Mouse (Mus musculus) left cerebral cortex, adult 9 months (tissue): ENCODE data around the gene Urod.

Experiments used
- DNase-seq, 2 experiments: peaks; one replicate each; pipeline ENCODE4 v3.0.0; 2022; ENCODE audit warnings: low spot score in 2 of 2

Gene Urod

GRCm38 (mm10) chr4:116993672-116994621 is at the start of gene Urod:
TSS of gene Urod (minus strand) at chr4:116994413.
- DNase-seq: peak; percentile 90 to 96

- DNase-seq: peak in 1 of 2 experiments; percentile 8
Observed at GRCm38 (mm10) chr4:117041283-117041721, 47.1 kb upstream of the Urod start.

DNA sequence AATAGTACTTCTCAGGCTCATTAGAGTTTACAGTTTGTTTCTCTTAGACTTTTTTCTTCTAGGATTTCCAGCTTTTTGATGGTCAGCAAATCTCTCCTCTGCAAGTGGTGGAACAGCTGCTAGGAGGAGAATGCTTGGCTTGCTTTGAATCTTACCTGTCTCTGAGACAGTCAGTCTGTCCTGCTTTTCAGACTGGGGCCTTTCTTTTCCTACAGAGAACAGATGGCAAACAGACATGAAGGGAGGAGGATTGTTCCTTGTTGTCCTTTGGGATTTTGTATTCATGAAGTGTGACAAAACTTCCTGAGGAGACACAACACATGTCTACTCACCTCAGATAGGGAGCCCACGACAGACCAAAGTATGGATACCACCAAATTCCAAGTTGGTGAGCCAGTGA is 46.6 kb upstream of the Urod start:
- DNase-seq: no peak

DNA sequence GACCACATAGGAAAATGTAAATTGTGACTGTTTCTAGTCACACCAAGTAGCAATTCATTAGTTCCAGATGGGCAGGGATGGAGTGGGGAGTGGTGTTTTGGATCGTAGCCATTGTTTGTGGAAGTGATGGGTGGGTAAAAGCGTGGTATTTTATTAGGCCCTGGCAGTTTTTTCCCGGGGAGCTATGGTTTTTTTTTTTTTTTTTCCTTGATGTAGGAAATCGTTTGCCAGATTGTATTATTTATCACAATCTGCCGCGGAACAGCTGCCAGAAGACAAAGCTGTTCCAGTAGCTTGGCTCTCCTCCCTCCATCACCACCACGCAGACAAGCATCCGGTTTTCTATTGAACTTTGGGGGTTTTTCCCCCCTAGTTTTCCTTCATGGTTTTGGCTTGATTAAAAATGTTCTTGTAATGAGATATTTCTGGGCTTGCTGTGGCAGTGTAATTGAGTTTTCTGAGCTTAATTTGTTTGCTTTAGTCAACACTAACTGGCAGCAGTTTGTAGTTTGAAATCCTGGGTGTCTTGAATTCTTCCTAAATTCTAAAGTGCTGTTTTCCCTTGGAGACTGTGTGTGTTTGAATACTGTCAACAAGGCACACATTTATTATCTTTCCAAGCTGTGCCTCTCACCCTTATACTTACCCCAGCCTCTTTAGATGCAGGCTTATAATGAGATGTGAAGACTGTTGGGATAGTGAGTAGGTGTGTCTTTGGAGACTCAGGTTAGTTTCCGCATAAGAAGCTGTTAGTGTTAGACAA is 45.9 kb upstream of the Urod start:
- peak in 1 of 2 experiments; percentile 48 for DNase-seq

DNA sequence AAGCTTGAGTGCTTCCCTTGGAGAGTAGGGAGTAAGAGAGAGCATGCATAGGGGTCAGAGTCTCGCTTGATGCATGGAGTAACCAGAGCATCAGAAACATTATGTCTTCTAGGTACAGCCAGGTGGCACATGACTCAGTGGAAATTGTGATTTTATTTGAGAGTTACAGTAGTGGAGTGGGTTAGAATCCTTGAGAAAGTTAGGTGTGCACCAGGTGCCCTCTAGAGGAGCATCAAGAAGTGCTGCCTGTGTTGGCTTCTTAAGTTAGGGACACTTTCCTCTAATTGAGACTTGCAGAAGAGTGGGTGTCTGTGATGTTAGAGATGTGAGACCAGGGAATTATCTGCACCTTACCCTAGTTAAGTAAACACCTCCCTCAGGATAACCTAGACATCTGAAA is 36.9 kb upstream of the Urod start:
- no peak for DNase-seq

DNA sequence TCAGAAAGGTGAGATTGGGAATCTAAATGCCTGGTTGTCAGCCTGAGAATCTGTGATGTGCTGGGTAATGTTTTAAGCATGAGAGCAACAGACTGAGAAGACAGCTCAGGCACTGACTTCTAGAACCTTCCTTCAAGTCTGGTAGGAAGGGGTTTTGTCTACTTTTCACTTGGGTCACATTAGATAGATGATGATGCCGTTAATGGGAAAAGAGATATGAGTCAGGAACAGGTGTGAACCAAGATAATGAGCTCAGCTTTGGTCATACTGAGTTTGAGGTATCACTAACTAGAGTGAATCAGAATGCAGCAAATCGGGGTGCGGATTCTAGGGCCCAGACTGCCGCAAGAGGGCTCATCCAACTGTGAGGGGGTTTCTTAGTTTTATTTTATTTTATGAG is 29.3 kb upstream of the Urod start:
- no peak for DNase-seq

GRCm38 (mm10) chr4:117019206-117020134 is 25.3 kb upstream of the Urod start, which contains the start of gene Eif2b3:
TSS of gene Eif2b3 (plus strand) at chr4:117019402.
- peak; percentile 65 to 92 for DNase-seq

GRCm38 (mm10) chr4:117018327-117018726 is 24.1 kb upstream of the Urod start:
- DNase-seq: no peak

- DNase-seq: no peak
Observed at GRCm38 (mm10) chr4:117017738-117018137, 23.5 kb upstream of the Urod start.

GRCm38 (mm10) chr4:117014901-117015415 is 20.7 kb upstream of the Urod start:
- DNase-seq: no peak

GRCm38 (mm10) chr4:117013596-117013995 is 19.4 kb upstream of the Urod start:
- DNase-seq: no peak

DNA sequence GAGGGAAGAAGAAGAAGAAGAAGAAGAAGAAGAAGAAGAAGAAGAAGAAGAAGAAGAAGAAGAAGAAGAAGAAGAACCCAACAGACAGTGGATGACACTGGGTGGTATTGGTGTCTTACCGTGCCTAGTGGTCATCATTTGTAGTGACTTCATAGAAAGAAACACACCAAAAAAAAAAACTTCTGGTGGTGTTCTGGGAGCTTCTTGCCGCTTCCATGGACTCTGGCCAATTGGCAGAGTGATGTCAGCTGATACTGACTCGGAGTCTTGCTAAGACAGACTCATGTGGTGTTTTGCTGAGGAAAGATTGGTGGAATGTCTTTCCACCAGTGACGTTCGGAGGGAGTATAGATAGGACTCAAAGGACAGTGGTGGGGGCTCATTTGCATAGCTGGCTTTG is 16.0 kb upstream of the Urod start:
- DNase-seq: no peak

DNA sequence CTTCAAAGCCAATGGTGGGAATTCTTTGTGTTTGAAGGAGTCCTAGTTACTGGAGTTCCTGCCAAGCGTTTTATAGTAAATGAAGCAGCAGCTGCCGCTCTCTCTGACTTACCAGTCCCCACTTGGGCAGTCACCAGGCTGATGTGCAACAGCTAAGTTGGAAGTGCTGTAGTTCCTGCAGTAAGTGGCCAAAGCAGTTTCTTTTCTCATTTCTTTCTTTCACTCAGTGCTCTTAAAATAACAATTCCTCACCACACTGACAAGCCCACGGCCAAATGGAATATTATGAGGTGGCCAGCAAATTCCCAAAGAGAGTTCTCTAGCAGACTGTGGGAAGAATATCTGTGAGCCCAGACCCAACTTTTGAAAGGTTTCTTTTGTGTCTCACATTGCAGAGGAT is 12.8 kb upstream of the Urod start:
- no peak for DNase-seq

DNA sequence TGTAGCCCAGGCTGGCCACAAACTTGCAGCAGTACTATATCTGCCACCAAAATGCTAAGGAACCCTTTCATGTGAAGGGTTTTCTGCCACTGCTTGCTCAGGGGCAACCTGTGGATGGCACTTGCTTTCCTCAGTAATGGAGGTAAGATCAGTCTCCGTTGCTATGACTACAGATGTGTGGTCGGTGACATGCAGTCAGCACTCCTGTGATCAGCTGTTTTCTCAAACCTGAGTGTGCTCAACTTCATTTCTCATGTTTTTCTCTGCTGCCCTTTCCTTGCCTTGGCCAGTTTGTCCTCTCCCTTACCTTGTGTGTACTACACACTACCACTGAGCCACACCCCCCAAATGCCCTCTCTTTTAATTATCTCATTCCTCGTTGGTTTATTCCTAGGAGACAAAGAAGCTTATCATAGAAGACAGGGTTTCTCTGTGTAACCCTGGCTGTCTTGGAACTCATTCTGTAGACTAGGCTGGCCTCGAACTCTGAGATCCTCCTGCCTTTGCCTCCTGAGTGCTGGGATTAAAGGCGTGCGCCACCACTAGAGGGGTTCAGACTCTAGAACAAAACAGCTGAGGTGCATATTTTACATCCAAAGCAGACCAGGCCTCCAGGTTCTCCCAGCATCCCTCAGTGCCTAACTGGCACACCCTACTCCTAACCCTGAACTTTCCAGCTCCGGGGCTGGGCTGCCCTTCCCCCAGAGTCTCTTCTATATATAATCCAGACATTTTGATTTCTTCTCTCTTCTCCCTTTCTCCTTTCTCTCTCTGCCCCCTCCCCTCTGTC is 11.6 kb upstream of the Urod start:
- DNase-seq: no peak

DNA sequence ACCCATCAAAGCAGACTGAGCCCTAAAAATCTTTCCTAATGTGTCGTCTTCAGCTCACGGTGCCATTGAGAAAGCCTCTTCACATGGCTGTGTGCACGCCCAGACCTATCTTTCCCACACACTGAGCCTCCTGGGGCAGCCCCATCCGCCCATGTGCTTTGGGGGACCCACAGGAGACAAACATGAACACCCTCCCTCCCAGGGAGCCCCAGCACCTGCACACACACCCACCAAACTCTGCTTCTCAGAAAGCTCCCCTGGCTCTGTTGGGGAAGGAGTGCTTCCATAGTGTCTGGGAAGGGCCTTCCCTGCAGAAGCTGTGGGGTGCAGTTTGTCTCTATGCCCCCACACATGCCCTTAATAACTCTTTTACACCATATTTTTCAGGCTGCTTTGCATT is 10.4 kb upstream of the Urod start:
- no peak for DNase-seq

GRCm38 (mm10) chr4:117002543-117003521 is 8.6 kb upstream of the Urod start:
- peak in 1 of 2 experiments; percentile 70 for DNase-seq

- DNase-seq: no peak
Observed at GRCm38 (mm10) chr4:117001957-117002356, 7.7 kb upstream of the Urod start.

DNA sequence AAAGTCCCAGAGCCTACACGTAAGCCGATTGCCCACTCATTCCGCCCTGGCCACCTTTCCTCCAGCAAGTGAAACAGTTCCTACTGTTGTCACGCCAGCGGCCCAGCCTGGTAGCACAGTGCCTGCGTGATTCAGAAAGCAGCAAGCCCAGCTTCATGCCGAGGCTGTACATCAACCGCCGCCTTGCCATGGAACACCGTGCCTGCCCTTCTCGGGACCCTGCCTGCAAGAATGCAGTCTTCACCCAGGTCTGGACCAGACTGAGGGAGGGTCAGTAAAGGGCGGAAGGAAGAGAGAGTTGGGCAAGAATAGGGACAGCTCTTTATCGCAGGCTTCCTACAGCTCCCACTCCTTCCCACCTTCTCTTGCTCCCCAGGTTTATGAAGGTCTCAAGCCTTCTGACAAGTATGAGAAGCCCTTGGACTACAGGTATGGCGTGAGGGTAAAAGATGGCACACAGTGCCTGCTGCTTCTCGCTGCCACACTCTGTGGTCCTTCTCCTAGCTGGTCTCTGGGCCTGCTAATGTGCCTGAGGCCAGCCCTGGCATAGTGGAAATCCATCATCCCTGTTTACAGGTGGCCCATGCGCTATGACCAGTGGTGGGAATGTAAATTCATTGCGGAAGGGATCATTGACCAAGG is 5.4 kb upstream of the Urod start:
- no peak for DNase-seq

DNA sequence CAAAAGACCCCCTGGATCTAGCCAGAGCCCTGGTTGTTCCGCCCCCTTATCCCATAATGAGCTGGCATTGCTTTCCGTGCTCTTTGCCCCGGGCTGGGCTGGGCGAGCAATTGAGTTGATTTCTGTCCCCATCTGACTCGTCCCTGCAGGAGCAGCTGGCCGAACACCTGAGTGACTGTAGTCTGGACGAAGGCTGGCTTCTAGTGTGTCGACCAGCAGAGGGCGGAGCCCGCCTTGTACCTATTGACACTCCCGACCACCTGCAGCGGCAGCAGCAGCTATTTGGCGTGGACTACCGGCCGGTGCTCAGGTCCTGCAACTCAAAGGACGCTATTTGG is 1.6 kb upstream of the Urod start:
- no peak for DNase-seq
